Mouse (Mus musculus): Measurements from ENCODE around the gene Pard3b. TPM values are rescaled to one million over a fixed set of nuclear protein-coding genes. Genes with fewer than 3 reads are reported as not detected.

The Pard3b gene
- total RNA-seq, 2 experiments from 2014 or later = 3.3 to 6.1 TPM

- peak; percentile 23 to 32 for DNase-seq (ENCODE audit: extremely low spot score in 1 of 2, low spot score in 1 of 2)
Observed at GRCm38 (mm10) chr1:62215842-62216241, 577.2 kb downstream of the Pard3b start.

- no peak for DNase-seq (ENCODE audit: extremely low spot score in 1 of 2, low spot score in 1 of 2)
Observed at GRCm38 (mm10) chr1:62216568-62216967, 577.9 kb downstream of the Pard3b start.

GRCm38 (mm10) chr1:62229129-62229528 is 590.5 kb downstream of the Pard3b start:
- DNase-seq (ENCODE audit: extremely low spot score in 1 of 2, low spot score in 1 of 2) = no peak

GRCm38 (mm10) chr1:62234039-62234438 is 595.4 kb downstream of the Pard3b start:
- DNase-seq (ENCODE audit: extremely low spot score in 1 of 2, low spot score in 1 of 2) = no peak

GRCm38 (mm10) chr1:62235121-62235520 is 596.5 kb downstream of the Pard3b start:
- DNase-seq (ENCODE audit: extremely low spot score in 1 of 2, low spot score in 1 of 2) = no peak

- DNase-seq (ENCODE audit: extremely low spot score in 1 of 2, low spot score in 1 of 2) = no peak
Observed at GRCm38 (mm10) chr1:62244191-62244984, 605.8 kb downstream of the Pard3b start.

- DNase-seq (ENCODE audit: extremely low spot score in 1 of 2, low spot score in 1 of 2) = no peak
Observed at GRCm38 (mm10) chr1:62252432-62252831, 613.8 kb downstream of the Pard3b start.

GRCm38 (mm10) chr1:62254316-62254715 is 615.7 kb downstream of the Pard3b start:
- DNase-seq (ENCODE audit: extremely low spot score in 1 of 2, low spot score in 1 of 2) = no peak

GRCm38 (mm10) chr1:62254888-62255287 is 616.3 kb downstream of the Pard3b start:
- DNase-seq (ENCODE audit: extremely low spot score in 1 of 2, low spot score in 1 of 2) = no peak

GRCm38 (mm10) chr1:62276466-62276865 is 637.8 kb downstream of the Pard3b start:
- DNase-seq (ENCODE audit: extremely low spot score in 1 of 2, low spot score in 1 of 2) = no peak

- DNase-seq (ENCODE audit: extremely low spot score in 1 of 2, low spot score in 1 of 2) = no peak
Observed at GRCm38 (mm10) chr1:62278586-62278985, 640.0 kb downstream of the Pard3b start.

- DNase-seq (ENCODE audit: extremely low spot score in 1 of 2, low spot score in 1 of 2) = no peak
Observed at GRCm38 (mm10) chr1:62280586-62280985, 642.0 kb downstream of the Pard3b start.

- no peak for DNase-seq (ENCODE audit: extremely low spot score in 1 of 2, low spot score in 1 of 2)
Observed at GRCm38 (mm10) chr1:62282835-62283234, 644.2 kb downstream of the Pard3b start.

GRCm38 (mm10) chr1:62283624-62284023 is 645.0 kb downstream of the Pard3b start:
- DNase-seq (ENCODE audit: extremely low spot score in 1 of 2, low spot score in 1 of 2) = no peak

- DNase-seq (ENCODE audit: extremely low spot score in 1 of 2, low spot score in 1 of 2) = no peak
Observed at GRCm38 (mm10) chr1:62309376-62309775, 670.8 kb downstream of the Pard3b start.

- DNase-seq (ENCODE audit: extremely low spot score in 1 of 2, low spot score in 1 of 2) = no peak
Observed at GRCm38 (mm10) chr1:62325237-62325636, 686.6 kb downstream of the Pard3b start.

- no peak for DNase-seq (ENCODE audit: extremely low spot score in 1 of 2, low spot score in 1 of 2)
Observed at GRCm38 (mm10) chr1:62327743-62328142, 689.1 kb downstream of the Pard3b start.

GRCm38 (mm10) chr1:62328808-62329207 is 690.2 kb downstream of the Pard3b start:
- no peak for DNase-seq (ENCODE audit: extremely low spot score in 1 of 2, low spot score in 1 of 2)

- no peak for DNase-seq (ENCODE audit: extremely low spot score in 1 of 2, low spot score in 1 of 2)
Observed at GRCm38 (mm10) chr1:62333016-62333415, 694.4 kb downstream of the Pard3b start.

GRCm38 (mm10) chr1:62334196-62334595 is 695.6 kb downstream of the Pard3b start:
- no peak for DNase-seq (ENCODE audit: extremely low spot score in 1 of 2, low spot score in 1 of 2)

- DNase-seq (ENCODE audit: extremely low spot score in 1 of 2, low spot score in 1 of 2) = no peak
Observed at GRCm38 (mm10) chr1:62340261-62340660, 701.6 kb downstream of the Pard3b start.

- no peak for DNase-seq (ENCODE audit: extremely low spot score in 1 of 2, low spot score in 1 of 2)
Observed at GRCm38 (mm10) chr1:62344286-62344685, 705.7 kb downstream of the Pard3b start.
